Mouse (Mus musculus) lung, postnatal 10 days (tissue): ENCODE measurements around the gene Dph1.
A peak's percentile ranks its signal among the peaks of the same experiment; 100 is the strongest.

Source experiments
- DNase-seq: peaks from one replicate; pipeline ENCODE4 v3.0.0; 2021

The Dph1 gene

GRCm38 (mm10) chr11:75157037-75157436, 34.0 kb downstream of the Dph1 start:
- DNase-seq = no peak

GRCm38 (mm10) chr11:75156416-75156815, 34.6 kb downstream of the Dph1 start:
- DNase-seq = peak; percentile 68

- no peak for DNase-seq
Measured at GRCm38 (mm10) chr11:75155985-75156384, 35.1 kb downstream of the Dph1 start.

GRCm38 (mm10) chr11:75154053-75154585, 36.9 kb downstream of the Dph1 start:
- DNase-seq = no peak

GRCm38 (mm10) chr11:75152603-75153557, 38.2 kb downstream of the Dph1 start:
- DNase-seq = peak; percentile 83

GRCm38 (mm10) chr11:75150346-75150745, 40.7 kb downstream of the Dph1 start:
- no peak for DNase-seq

GRCm38 (mm10) chr11:75148332-75149035, 42.6 kb downstream of the Dph1 start:
- DNase-seq = peak; percentile 60

GRCm38 (mm10) chr11:75147846-75148168, 43.2 kb downstream of the Dph1 start:
- peak; percentile 70 for DNase-seq

GRCm38 (mm10) chr11:75147106-75147845, 43.8 kb downstream of the Dph1 start:
- DNase-seq = no peak

- DNase-seq = no peak
Measured at GRCm38 (mm10) chr11:75145841-75146240, 45.2 kb downstream of the Dph1 start.

GRCm38 (mm10) chr11:75142749-75143148, 48.3 kb downstream of the Dph1 start:
- DNase-seq = no peak

GRCm38 (mm10) chr11:75141913-75142312, 49.1 kb downstream of the Dph1 start:
- DNase-seq = no peak

- no peak for DNase-seq
Measured at GRCm38 (mm10) chr11:75141038-75141437, 50.0 kb downstream of the Dph1 start.

GRCm38 (mm10) chr11:75140431-75140830, 50.6 kb downstream of the Dph1 start:
- DNase-seq = peak; percentile 51

- DNase-seq = peak; percentile 94
Measured at GRCm38 (mm10) chr11:75139122-75139963, 51.7 kb downstream of the Dph1 start.

- peak; percentile 59 for DNase-seq
Measured at GRCm38 (mm10) chr11:75136666-75137398, 54.2 kb downstream of the Dph1 start.

GRCm38 (mm10) chr11:75135358-75135757, 55.7 kb downstream of the Dph1 start:
- no peak for DNase-seq

- DNase-seq = no peak
Measured at GRCm38 (mm10) chr11:75134485-75135068, 56.5 kb downstream of the Dph1 start.

- DNase-seq = peak; percentile 92
Measured at GRCm38 (mm10) chr11:75133951-75134350, 57.1 kb downstream of the Dph1 start.

GRCm38 (mm10) chr11:75133391-75133790, 57.6 kb downstream of the Dph1 start:
- no peak for DNase-seq

- peak; percentile 77 for DNase-seq
Measured at GRCm38 (mm10) chr11:75132278-75132677, 58.8 kb downstream of the Dph1 start.
